Mouse (Mus musculus) adrenal gland, adult 2 months (tissue): ENCODE measurements around the gene Xrcc6. TPM values are rescaled to one million over a fixed set of nuclear protein-coding genes. Genes with fewer than 3 reads are reported as not detected.
"Not testable (repeated sequence)": the region's sequence is repeated elsewhere in the genome, so short reads cannot be mapped to it uniquely, and the experiment has no call there.

ENCODE experiments used
- DNase-seq: peaks from one replicate; pipeline ENCODE4 v3.0.0; 2021
- polyA plus RNA-seq: library from polyadenylated mRNA; depleted of rRNA; stranded (reverse); fragments of >200 nt; gene quantifications from 2 replicates; pipeline ENCODE4 v1.2.3, GENCODE M21; 2012
- total RNA-seq, 2 experiments: library from RNA; stranded (reverse); gene quantifications; 2 replicates each; pipeline ENCODE4 v1.2.3; 2021

Xrcc6 gene
- total and polyA plus RNA-seq, 3 experiments: 27.6 to 87.0 (median 73.2) TPM

DNA sequence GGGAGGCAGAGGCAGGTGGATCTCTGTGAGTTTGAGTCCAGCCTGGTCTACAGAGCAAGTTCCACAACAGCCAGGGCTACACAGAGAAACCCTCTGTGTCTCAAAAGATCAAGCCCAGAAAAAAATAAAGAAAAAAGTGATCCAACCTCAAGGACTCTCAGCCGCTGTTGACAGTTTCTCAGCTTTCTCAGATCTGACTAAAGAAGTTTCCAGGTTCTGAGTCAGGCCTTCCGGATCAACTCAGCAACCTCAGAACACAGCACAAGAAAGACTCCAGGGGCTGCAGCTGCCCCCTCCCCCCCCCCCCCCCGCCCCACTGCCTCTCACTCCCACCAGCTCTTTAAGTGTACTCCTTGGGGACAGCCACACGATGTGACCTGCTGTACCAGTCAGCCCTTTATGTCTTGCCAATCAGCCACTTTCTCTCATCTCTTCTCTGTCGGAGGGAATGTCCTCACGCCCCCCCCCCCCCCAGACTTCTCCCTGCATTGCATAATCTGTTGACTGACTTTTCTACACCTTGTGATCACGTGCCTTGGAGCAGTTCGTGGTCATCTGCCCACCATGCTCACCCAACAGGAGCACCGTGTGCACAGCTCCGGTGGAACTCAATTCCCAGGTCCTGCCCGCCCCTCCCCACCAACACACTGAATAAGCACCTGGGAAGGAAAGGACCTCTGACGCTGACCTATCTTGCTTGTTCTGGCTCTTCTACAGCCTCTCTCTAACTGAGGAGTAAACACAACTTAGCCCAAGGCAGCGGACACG is 21.4 kb upstream of the Xrcc6 start:
- no peak for DNase-seq

DNA sequence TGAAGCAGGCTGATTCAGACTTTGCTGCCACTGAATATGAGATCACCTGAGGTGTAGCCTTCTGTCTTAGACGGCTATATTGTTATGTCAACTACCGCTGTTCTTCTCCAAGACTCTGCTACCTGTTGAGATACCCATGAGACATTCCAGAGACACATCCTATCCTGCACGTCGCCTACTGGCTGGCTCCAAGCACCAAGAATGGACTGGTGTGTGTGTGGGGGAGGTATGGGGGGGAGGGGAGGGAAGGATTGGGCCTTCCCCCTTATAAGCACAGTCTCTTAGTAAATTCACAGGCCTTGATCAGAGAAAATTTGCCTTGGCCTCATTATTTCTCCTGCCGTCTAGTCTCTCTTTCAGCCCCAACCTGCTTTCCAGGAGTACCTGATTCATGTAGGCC is 19.8 kb upstream of the Xrcc6 start:
- no peak for DNase-seq

DNA sequence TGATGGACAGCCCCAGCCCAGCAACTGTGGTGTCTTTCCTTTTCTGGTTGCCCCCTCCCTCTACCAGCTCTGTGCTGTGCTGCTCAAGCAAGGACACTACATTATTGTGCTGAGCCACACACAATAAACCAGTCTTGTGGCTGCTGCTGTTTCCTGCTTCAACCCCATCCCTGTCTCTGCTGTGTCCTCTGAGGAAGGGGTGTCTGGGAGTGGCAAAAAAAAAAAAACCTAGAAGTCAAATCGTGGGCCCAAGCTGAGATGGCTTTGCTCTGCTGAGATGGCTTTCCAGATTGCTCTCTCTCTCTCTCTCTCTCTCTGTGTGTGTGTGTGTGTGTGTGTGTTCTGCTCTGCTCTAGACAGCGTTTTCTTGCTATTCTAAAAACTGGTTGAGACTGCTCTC is 19.2 kb upstream of the Xrcc6 start:
- DNase-seq: no peak

DNA sequence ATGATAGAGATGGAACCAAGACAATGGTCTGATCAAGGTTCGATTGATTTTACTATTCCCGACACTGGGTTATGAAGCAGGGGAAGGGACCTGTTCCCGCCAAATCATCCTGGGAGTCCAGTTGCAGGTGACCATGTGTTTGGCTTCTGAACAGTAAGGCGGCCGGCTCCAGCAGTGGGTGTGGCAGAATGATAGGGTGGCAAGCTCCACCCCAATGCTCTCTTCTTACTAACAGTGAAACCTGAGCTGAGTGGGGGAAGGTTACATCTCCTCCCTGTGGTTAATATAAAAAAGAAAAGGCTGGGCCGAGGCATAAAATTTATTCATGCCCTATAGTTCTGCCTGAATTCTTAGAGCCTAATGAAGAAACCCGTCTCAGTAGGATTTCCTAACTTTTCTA is 18.5 kb upstream of the Xrcc6 start:
- no peak for DNase-seq

- DNase-seq: not testable (repeated sequence)
These were observed 18.0 kb upstream of the Xrcc6 start for GRCm38 (mm10) chr15:81969635-81970034.

- not testable (repeated sequence) for DNase-seq
These were observed 17.1 kb upstream of the Xrcc6 start for GRCm38 (mm10) chr15:81970498-81970897.

DNA sequence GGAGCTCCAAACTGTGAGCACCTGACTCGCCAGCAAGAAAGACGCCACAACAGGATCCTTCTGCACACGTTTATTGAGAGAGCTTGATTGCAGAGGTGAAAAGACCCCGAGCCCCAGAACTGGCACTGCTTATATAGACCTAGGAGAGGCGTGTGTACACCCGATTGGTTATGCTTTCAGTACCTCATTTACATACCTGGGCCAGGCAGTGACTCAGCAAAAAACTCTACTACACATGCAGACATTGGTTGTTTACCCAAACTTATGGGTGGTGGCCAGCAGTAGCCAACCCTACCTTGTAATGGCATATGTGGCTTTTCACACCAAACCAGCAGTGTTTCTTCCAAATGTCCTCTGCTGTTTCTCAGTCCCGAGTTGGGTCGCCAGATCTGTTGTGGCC is 12.5 kb upstream of the Xrcc6 start:
- not testable (repeated sequence) for DNase-seq

- no peak for DNase-seq
These were observed 7.3 kb upstream of the Xrcc6 start, which contains the start of gene 1700029P11Rik for GRCm38 (mm10) chr15:81980321-81980720. 1700029P11Rik (plus strand) TSS chr15:81980540.

- DNase-seq: no peak
These were observed 5.5 kb upstream of the Xrcc6 start for GRCm38 (mm10) chr15:81982173-81982572.

DNA sequence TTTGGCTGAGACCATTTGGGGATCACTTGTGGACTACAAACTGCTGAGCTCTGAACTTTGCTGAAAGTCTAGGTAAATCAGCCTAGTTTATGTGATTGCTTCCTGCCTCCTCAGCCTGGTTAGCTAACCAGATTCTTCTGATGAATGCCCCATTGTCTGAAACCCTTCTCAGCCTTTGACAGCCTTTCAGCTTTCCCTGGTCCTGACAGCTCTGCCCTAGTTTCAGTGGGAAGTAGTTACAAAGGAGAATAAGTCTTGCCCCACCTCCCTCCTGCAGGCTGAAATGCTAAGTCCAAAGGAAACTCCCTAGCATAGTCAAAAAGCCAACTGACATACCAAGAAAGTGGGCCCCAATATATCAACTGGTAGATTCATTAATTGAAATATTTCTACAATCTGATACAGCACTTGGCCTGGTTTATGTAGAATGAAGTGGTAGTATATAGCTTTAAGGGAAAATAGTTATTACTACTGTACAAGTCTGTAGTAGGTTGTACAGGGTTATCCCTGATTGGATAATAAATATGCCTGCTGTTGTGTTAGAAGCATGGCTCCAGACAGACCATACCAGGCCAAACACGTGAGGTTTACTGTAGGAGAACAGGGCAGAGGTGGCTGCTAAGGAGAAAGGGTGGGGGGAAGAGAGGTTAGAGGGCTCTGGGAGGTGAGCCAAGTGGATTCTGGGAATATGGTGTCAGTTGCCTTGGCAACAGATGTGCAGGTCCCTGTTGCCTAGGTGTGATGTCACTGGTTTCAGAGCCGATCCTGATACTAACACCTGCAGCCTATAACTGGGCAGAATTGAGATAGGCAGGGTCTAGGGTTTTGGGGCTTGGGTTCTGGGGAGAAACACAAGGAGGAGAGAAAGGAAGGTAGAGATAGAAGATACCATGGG is 2.1 kb upstream of the Xrcc6 start:
- DNase-seq: no peak

DNA sequence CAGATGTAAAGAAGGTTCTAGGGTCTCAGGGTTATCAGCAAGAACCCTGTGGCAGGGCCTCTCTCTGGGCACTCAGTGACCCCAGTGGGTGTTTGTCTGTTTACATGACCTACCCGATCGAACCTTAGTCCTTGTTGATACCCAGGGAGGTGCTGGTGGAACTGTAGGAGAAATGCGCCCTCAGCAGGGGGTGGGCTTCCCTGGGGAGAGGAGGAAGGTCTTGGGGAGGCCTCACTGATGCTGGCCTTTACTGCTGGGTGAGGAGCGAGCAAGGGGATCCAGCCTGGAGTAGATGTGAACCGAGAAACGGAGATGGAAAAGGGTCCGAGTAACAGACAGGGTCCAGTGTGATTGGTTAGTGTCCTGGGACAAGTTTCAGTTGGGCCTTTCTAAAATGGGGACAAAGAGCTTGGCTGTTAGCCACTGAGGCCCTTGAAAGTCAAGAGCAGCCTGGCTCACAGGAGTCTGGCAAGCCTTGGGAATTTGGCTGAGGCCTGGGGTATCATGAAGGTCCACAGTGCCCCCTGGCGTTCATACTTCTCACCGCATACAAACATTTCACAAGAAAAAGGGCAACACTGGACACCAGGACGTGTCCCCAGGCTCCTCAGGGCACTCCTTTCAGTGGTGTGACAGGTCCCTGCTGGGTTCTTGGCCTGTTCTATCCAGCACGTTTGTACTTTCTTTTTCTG is 1.9 kb downstream of the Xrcc6 start:
- peak; percentile 93 for DNase-seq

DNA sequence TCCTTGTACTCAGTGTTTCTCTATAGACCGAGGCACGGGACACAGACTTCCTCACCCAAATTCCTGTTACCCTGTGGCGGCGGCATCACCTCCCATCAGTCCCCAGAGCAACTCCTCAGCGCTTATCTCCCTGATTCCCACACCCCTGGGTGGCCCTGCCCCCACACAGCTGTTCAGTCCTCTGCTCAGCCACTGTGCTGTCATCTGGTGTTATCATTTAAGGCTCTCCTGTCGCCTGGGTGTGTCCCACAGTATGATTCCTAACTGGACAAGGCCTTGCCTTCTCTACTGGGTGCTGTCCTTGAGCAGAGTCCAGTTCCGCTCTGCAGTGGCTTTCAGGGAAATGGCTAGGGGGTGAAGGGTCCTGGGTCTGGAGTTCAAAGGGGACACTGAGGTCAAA is 2.9 kb downstream of the Xrcc6 start:
- DNase-seq: peak; percentile 49

DNA sequence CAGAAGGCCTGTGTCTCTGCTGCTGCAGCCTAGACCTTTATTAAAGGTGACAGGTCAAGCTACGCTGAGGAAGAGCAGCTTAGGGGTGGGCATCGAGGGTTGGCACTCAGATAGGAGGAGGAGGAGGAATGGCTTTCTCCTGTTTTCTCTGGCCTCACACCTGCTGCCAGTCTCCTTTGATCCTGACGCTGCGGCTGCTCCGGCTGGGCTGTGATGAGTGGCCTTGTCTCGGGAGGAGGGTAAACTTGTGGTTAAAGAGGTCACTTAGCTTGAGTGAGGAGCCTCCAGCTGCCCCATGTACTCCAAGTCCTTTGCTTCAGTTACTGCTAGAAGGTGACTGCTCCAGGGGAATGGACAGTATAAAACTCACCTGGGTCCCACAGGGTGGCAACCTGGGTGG is 6.4 kb downstream of the Xrcc6 start:
- DNase-seq: peak; percentile 45

DNA sequence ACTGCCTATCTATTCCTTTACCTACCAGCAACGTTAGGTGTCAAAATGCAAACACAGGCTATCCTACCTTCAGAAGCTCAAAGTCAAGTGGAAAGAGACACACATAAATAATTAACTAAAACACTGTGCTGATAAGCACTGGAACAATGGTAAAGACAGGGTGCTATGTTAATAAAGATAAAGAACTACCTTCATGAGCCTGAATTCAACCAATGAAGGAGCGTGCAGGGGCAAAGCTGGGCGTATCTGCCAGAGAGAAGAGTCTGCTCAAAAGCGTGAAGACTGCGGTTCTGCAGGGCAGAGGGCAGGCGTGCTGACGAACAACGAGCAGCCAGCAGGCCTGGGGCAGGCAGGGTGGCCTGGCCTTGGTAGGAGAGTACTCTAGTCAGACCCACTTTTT is 16.6 kb downstream of the Xrcc6 start:
- no peak for DNase-seq

DNA sequence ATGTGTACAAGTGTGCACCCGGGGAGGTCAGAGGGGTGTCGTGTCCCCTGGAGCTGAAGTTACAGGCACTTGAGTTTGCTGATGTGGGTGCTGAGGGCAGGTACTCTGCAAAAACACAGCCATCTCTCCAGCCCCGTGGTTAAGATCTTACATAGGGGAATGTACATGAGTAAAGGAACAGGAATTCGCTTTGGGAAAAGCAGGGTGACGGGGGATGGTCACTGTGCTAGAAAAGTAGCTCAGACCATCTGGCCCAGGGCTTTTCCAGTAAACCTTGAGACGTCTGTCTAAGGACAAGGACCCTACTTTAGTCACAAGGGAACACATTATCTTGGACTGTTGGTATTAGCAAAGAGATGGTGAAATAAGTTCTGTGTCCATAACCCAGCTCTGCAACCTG is 24.3 kb downstream of the Xrcc6 start:
- peak; percentile 48 for DNase-seq

DNA sequence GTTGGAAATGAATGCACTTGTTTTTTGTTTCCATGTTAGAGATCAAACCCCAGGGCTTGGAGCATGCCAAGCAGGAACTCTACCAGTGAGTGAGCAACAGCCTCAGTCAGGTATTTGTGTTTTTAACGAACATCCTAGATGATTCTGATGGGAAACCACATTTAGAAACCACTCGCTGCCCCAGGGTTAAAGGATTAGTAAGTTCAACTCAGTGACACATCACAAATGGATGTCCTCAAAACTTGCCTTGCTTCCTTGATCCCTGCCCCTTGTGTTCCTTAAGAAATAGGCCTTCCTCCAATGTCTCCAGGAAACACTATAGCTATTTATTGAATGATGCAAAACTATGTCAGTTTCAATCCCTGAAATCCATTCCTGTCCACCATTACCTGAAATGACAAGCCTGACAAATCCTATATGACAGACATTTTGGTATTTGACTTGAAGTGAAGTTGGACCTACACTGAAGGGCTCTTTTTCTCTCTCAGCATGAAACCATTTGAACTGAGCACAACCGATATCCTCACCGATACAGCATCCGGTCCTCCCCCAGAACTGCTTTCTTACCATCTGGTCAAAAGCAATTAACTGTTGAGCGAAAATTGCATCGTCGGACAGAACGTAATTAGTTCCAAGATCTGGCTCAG is 27.2 kb downstream of the Xrcc6 start:
- no peak for DNase-seq

- peak; percentile 66 for DNase-seq
These were observed 27.9 kb downstream of the Xrcc6 start for GRCm38 (mm10) chr15:82015392-82016100.

- peak; percentile 100 for DNase-seq
These were observed 28.6 kb downstream of the Xrcc6 start for GRCm38 (mm10) chr15:82016101-82016808.

DNA sequence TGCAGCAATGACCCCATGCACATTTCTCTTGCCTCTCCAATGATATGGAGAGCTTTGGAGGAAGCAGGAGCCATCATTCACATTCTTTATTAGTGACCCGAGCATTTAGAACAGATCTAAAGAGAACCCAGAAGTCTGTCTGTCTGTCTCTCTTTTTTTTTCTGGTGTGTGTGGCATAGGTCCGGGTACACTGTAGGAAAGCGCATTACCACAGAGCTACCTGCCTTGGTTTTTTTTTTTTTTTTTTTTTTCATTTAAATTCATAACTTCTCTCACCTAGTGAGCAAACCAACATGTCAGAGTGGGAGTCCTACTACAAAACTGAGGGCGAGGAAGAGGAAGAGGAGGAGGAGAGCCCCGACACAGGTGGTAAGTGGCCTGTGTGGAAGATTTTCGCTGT is 29.2 kb downstream of the Xrcc6 start:
- no peak for DNase-seq

- no peak for DNase-seq
These were observed 29.8 kb downstream of the Xrcc6 start for GRCm38 (mm10) chr15:82017461-82017860.

DNA sequence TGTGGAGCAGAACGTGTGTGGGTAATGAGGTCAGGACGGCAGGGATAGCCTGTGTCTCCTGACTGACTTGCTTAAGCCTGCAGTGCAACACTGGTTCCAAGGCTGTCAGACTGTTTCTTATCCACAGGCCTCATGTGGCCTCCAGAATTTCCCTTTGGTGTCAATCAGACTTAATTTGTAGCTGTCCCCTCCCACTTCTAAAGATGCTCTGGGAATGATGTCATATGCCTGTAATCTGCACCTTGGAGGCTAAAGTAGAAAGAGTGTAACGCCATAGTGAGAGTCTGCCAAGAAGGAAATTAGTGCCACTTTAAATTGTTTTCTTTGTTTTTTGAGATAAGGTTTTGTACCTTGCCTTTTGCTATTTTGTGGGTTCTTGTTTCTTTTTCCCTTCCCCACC is 31.7 kb downstream of the Xrcc6 start:
- DNase-seq: peak; percentile 44
